Mouse (Mus musculus) E14TG2a.4 (cell line): ENCODE results near the gene Gm49318.

Source experiments
- CTCF ChIP-seq: conservative IDR thresholded peaks from 2 replicates; pipeline ENCODE4 v1.5.1; 2014; ENCODE audit warnings: low read length
- NANOG ChIP-seq: IDR thresholded peaks from 2 replicates; pipeline ENCODE4 v1.6.1; 2014; ENCODE audit warnings: borderline replicate concordance, low read length, mixed read lengths
- POU5F1 ChIP-seq: IDR thresholded peaks from 2 replicates; pipeline ENCODE4 v1.6.1; 2014; ENCODE audit warnings: low read length, borderline replicate concordance

- TF ChIP-seq CTCF = no peak
- no peak for TF ChIP-seq POU5F1
- no peak for TF ChIP-seq NANOG
These were observed 82.5 kb downstream of the Gm49318 start for GRCm38 (mm10) chr9:21988421-21989101.
